Mouse (Mus musculus): ENCODE measurements around the gene Uhrf1bp1l. TPM values are rescaled to one million over a fixed set of nuclear protein-coding genes. Genes with fewer than 3 reads are reported as not detected.
"Not testable (repeated sequence)": the region's sequence is repeated elsewhere in the genome, so short reads cannot be mapped to it uniquely, and the experiment has no call there.

Gene Uhrf1bp1l
- polyA plus RNA-seq (2012; ENCODE audit: insufficient read depth, insufficient read length, missing spikeins): 25.3 and 28.5 TPM in 2 replicates

DNA sequence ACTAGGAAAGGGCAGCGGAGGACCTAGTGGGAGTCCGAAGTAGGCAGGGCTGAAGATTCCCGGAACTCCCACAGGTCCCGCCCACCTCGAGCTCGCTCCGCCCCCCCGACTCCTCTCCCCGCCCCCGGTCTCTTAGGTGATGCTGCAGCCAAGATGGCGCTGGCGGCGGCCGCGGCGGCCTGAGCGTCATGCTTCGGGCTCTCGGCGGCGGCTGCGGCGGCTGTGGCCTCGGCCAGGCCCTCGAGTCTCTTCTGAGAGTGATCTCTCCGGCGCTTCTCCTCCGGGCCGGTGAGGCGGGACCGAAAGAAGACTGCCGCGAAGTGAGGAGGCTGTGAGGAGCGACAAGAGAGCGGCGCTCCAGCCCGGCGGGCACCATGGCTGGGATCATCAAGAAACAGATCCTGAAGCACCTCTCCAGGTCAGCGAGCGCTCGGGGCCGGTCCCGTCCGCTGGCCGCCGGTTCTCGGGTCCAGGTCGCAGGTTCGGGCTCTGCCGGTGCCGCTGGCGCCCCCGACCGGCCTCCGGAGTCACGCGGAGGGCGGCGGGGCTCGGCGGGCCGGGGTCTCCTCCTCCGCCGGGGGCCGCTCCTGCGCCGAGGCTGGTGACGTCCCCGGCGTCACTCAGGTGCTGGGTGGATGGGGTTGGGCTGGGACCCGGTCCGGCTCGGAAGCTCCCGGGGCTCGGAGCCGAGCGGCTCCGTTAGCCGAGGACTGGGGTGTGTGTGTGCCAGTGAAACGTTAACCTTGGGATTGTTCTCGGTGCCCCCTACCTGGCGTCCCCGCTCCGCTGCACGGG is at the start of gene Uhrf1bp1l:
Gene Uhrf1bp1l (plus strand): TSS at position 121 of the 795 bp plus-strand sequence.
- Histone ChIP-seq H3K27ac (ENCODE audit: insufficient read depth, low read depth, low read length) (peak within 1 kb of the TSS; percentile 70), H3K4me3 (ENCODE audit: insufficient read depth, low read length) (peak within 1 kb of the TSS; percentile 97), H3K4me1 (ENCODE audit: control insufficient read depth, insufficient read depth, low read length) (peaks cover 28% of the 10 kb centered on the region)
- peak; percentile 66; the same call in 1 of the 2 replicates for TF ChIP-seq POLR2A (IDR thresholded peaks at IDR 0.05; ENCODE audit: borderline replicate concordance, low read depth, low read length)
- TF ChIP-seq CTCF (IDR thresholded peaks at IDR 0.05; ENCODE audit: low read depth, low read length): no peak

DNA sequence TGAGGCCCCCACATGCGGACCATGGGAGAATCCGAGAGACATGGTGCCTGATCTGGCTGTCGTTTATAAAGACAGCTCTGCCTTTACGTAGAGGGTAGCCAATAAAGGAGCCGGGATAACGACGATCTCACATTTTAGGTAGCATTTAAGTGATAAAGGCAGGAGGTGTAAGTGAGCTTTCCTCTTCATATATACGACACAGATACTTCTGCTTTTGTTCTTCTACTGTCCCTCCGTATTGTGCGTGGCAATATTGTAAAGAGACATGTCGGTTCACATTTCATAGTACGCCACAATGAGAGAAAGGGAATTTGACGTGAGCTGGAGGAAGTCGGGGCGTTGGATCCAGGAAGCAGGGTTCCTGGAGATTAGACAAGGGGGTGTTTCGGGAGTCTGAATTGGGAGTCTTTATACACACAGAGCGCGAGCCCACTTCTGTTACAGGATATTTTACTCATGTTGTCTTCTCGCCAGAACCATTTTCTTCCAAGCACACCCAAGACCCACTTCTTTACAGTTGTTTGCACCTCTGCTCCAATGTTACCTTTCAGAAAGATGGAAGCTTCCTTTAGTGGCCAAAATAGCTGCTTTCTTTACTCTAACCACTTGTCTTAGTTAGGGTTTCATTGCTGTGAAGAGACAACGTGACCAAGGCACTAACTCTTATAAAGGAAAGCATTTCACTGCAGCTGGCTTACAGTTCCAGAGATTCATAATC is 49.4 kb upstream of the Uhrf1bp1l start:
- no peak overlapping the region for H3K4me3 ChIP-seq (ENCODE audit: insufficient read depth, low read length)
- TF ChIP-seq POLR2A (IDR thresholded peaks at IDR 0.05; ENCODE audit: borderline replicate concordance, low read depth, low read length): no peak
- no peak for TF ChIP-seq CTCF (IDR thresholded peaks at IDR 0.05; ENCODE audit: low read depth, low read length)
- no peaks in the 10 kb centered on the region for H3K4me1 ChIP-seq (ENCODE audit: control insufficient read depth, insufficient read depth, low read length)
- no peak overlapping the region for H3K27ac ChIP-seq (ENCODE audit: insufficient read depth, low read depth, low read length)

DNA sequence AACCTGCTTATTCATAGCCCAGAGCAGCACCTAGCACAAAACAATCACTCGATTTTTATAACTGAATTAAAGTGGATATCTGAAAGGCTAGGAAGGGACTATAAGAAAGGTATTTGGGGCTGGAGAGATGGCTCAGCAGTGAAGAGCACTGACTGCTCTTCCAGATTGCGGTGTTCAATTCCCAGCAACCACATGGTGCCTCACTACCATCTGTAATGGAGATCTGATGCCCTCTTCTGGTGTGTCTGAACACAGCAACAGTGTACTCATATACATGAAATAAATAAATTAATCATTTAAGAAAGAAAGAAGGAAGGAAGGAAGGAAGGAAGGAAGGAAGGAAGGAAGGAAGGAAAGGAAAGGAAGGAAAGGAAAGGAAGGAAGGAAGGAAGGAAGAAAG is 48.5 kb upstream of the Uhrf1bp1l start:
- not testable (repeated sequence) for H3K4me1 ChIP-seq (ENCODE audit: control insufficient read depth, insufficient read depth, low read length); H3K27ac ChIP-seq (ENCODE audit: insufficient read depth, low read depth, low read length); H3K4me3 ChIP-seq (ENCODE audit: insufficient read depth, low read length)

DNA sequence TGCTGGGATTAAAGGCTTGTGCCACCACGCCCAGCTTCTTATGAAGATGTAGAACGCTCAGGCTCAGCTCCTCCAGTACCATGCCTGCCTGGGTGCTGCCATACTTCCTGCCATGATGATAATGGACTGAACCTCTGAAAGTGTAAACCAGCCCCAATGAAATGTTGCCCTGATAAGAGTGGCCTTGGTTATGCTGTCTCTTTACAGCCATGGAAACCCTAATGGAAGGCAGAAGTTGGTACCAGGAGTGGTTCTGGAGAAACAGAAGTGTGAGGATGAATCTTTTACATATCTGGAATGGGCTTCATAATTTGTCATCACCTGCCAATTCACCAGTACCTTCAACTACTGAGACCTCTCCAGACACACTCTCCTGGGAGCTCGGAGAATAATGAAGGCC is 46.8 kb upstream of the Uhrf1bp1l start:
- TF ChIP-seq CTCF (IDR thresholded peaks at IDR 0.05; ENCODE audit: low read depth, low read length): no peak
- no peak for TF ChIP-seq POLR2A (IDR thresholded peaks at IDR 0.05; ENCODE audit: borderline replicate concordance, low read depth, low read length)
- H3K4me1 ChIP-seq (ENCODE audit: control insufficient read depth, insufficient read depth, low read length): peaks cover 5% of the 10 kb centered on the region

DNA sequence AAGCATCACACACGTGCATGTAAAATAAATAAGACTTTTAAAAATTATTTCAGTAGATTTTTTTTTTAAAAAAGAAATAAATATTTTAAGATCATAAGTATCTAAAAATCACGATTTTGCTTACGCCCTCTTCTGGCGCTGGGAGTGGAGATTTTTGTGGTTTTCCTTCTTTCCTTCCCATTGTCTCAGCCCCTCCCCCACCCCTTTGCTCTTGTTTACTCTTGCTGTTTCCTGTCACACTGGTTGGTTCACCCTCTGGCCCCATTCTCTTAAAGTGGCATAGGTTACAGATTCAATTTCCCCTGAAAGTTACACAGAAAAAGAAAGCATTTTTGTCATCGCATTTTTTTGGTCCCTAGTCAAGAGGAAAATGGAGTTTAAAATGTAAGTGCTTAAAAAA is 41.7 kb upstream of the Uhrf1bp1l start:
- Histone ChIP-seq H3K4me3 (ENCODE audit: insufficient read depth, low read length) (no peak overlapping the region), H3K4me1 (ENCODE audit: control insufficient read depth, insufficient read depth, low read length) (peaks cover 11% of the 10 kb centered on the region), H3K27ac (ENCODE audit: insufficient read depth, low read depth, low read length) (peak overlapping the region; percentile 84)
- no peak for TF ChIP-seq CTCF (IDR thresholded peaks at IDR 0.05; ENCODE audit: low read depth, low read length)
- TF ChIP-seq POLR2A (IDR thresholded peaks at IDR 0.05; ENCODE audit: borderline replicate concordance, low read depth, low read length): no peak

More for the DNA sequence above, 46.8 kb upstream of the Uhrf1bp1l start:
- H3K4me3 ChIP-seq (ENCODE audit: insufficient read depth, low read length): no peak overlapping the region
- H3K27ac ChIP-seq (ENCODE audit: insufficient read depth, low read depth, low read length): no peak overlapping the region

DNA sequence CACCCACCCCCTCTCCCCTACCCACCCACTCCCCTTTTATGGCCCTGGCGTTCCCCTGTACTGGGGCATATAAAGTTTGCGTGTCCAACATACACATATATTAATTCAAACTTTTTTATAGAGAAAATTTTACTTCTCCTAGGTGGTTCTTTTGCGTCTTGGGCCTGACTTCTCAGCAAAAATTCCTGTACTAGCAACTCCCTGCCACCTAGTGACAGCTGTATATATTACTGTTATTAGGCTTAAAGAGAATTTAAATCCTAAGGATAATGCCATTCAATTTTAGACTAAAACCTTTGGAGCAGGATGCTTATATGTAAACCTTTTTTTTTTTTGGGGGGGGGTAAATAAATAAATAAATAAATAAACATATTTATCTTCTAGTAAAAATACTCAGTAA is 37.4 kb upstream of the Uhrf1bp1l start:
- Histone ChIP-seq H3K4me3 (ENCODE audit: insufficient read depth, low read length) (no peak overlapping the region), H3K27ac (ENCODE audit: insufficient read depth, low read depth, low read length) (no peak overlapping the region), H3K4me1 (ENCODE audit: control insufficient read depth, insufficient read depth, low read length) (peaks cover 12% of the 10 kb centered on the region)
- TF ChIP-seq CTCF (IDR thresholded peaks at IDR 0.05; ENCODE audit: low read depth, low read length): no peak
- TF ChIP-seq POLR2A (IDR thresholded peaks at IDR 0.05; ENCODE audit: borderline replicate concordance, low read depth, low read length): no peak

DNA sequence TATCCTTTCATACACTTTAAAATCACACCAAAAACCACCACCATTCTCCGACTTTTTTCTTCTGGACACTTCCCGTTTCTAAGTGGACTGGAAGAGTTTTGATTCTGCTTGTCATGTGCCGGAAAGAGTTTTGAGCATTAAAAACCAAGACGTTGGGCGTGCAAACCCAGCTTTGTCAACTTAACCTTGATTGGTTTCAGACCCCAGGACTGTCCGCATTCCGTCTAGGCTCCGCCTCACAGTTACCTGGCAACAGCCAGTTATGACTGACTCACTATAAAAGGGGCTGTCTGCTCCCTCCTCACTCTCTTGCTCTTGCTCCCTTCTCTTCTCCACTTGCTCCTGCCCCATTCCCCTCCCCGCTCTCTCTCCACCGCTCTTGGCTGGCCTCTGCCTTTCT is 36.1 kb upstream of the Uhrf1bp1l start:
- TF ChIP-seq POLR2A (IDR thresholded peaks at IDR 0.05; ENCODE audit: borderline replicate concordance, low read depth, low read length): no peak
- TF ChIP-seq CTCF (IDR thresholded peaks at IDR 0.05; ENCODE audit: low read depth, low read length): no peak
- Histone ChIP-seq H3K4me3 (ENCODE audit: insufficient read depth, low read length) (no peak overlapping the region), H3K4me1 (ENCODE audit: control insufficient read depth, insufficient read depth, low read length) (peaks cover 5% of the 10 kb centered on the region), H3K27ac (ENCODE audit: insufficient read depth, low read depth, low read length) (no peak overlapping the region)

DNA sequence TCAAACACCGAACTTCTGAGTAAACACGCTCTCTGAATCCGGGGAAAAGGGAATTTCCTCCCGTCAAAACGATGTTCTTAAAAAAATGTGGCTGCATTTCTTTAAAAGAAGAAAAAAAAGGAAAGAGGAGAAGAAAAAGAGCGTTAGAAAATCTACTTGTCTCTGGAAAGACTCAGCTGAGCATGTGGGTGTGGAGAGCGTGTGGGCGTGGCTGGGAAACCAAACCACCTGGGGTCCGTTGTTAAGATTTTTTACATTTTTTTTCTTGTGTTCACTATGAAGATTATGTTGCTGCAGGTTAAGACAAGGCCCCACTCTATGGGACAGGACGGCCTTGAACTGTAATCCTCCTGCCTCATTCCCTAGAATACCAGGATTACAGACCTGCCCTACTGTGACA is 29.9 kb upstream of the Uhrf1bp1l start:
- Histone ChIP-seq H3K4me1 (ENCODE audit: control insufficient read depth, insufficient read depth, low read length) (peaks cover 1% of the 10 kb centered on the region), H3K27ac (ENCODE audit: insufficient read depth, low read depth, low read length) (no peak overlapping the region), H3K4me3 (ENCODE audit: insufficient read depth, low read length) (no peak overlapping the region)
- TF ChIP-seq POLR2A (IDR thresholded peaks at IDR 0.05; ENCODE audit: borderline replicate concordance, low read depth, low read length) (no peak), CTCF (IDR thresholded peaks at IDR 0.05; ENCODE audit: low read depth, low read length) (no peak)

DNA sequence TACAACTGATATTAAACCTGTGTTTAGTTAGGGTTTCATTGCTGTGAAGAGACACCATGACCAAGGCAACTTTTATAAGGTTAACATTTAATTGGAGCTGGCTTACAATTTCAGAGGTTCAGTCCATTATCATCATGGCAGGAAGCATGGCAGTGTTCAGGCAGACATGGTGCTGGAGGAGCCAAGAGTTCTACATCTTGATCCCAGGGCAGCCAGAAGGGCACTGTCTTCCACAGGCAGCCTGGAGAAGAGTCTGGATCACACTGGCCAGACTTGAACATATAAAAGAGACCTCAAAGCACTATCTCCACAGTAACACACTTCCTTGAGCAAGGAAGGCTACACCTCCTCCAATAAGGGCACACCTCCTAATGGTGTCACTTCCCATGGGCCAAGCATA is 24.5 kb upstream of the Uhrf1bp1l start:
- H3K4me1 ChIP-seq (ENCODE audit: control insufficient read depth, insufficient read depth, low read length): no peaks in the 10 kb centered on the region
- H3K4me3 ChIP-seq (ENCODE audit: insufficient read depth, low read length): no peak overlapping the region
- no peak overlapping the region for H3K27ac ChIP-seq (ENCODE audit: insufficient read depth, low read depth, low read length)
- no peak for TF ChIP-seq POLR2A (IDR thresholded peaks at IDR 0.05; ENCODE audit: borderline replicate concordance, low read depth, low read length)
- TF ChIP-seq CTCF (IDR thresholded peaks at IDR 0.05; ENCODE audit: low read depth, low read length): no peak

DNA sequence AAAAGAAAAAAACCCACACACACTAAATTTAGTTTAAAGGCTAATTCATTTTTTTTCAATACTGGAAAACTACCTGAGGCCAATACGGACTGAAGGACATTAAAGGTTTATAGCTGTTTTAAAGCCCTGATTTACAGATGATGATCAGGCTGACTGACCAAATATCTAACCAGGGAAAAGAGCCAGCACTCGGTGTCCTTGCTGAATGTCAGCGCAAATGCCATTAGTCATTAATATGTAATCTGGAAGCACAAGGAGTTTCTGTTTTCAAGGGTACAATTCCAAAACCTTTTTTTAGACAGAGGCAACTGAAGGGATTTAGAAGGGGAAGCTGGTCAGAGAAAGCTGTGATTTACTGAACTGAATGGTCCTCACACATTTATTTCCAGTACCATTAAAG is 24.0 kb upstream of the Uhrf1bp1l start:
- no peaks in the 10 kb centered on the region for H3K4me1 ChIP-seq (ENCODE audit: control insufficient read depth, insufficient read depth, low read length)
- no peak for TF ChIP-seq CTCF (IDR thresholded peaks at IDR 0.05; ENCODE audit: low read depth, low read length)
- no peak for TF ChIP-seq POLR2A (IDR thresholded peaks at IDR 0.05; ENCODE audit: borderline replicate concordance, low read depth, low read length)

More for the DNA sequence above, 24.0 kb upstream of the Uhrf1bp1l start:
- Histone ChIP-seq H3K27ac (ENCODE audit: insufficient read depth, low read depth, low read length) (no peak overlapping the region), H3K4me3 (ENCODE audit: insufficient read depth, low read length) (no peak overlapping the region)
